Mouse (Mus musculus) CD4-positive helper T cell, adult 2 months (primary cell): ENCODE measurements at regions not wholly inside any gene's neighbourhood (a gene's known extent, or its start where the extent isn't known, plus 50 kb on each side); places are given as distances from the start of the nearest gene placed in this dataset.

Experiments used
- DNase-seq: peaks from one replicate; pipeline ENCODE4 v3.0.0-alpha.2; 2012; ENCODE audit warnings: low read depth, missing footprints, low spot score

GRCm38 (mm10) chr8:26353476-26353875 is 234.1 kb downstream of the Gm45692 start:
- DNase-seq, result no peak

GRCm38 (mm10) chr8:26354516-26354915 is 235.2 kb downstream of the Gm45692 start:
- DNase-seq, result no peak

DNA sequence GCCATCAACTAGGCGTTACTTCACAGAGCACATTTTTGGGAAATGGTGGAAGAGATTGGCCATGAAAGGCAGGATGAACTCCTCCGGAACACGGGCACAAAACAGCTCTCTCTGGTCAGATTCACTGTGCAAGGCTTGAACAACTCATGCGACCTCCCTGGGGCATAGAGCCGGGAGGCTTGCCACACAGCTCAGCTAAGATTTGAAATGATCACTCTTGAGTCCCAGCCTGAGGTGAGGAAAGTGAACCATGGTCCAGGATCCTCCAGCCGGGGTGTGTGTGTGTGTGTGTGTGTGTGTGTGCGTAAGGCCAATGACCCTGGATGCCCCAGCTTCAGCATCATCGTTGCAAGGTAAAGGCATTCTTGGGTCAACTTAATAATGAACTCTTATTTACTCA is 237.5 kb downstream of the Gm45692 start:
- no peak for DNase-seq

DNA sequence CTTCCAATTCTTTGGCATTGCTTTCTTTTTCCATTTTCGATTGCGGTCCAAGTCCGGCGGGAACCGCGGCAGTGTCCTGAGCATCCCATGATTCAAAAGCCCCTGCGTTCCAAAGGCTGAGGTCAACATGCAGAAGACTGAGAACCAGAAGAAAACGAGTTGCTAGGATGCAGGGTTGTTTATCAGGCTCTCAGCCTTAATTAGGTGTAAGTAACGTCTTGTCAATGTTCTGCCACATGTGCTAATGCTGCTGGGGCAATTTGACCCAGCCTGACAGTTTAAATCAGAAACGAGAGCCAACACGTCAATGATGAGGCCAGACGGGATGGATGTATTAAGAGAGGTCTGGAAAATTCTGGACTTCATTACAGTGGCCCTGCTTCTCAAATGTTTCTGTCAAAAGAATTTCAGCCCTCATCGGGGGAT is 239.4 kb downstream of the Gm45692 start:
- DNase-seq, result no peak

- DNase-seq, result no peak
These were observed 243.0 kb downstream of the Gm45692 start for GRCm38 (mm10) chr8:26362366-26362765.

GRCm38 (mm10) chr8:26363616-26364015 is 244.3 kb downstream of the Gm45692 start:
- no peak for DNase-seq

GRCm38 (mm10) chr8:26364637-26365036 is 245.3 kb downstream of the Gm45692 start:
- DNase-seq, result no peak

GRCm38 (mm10) chr8:26380668-26381067 is 261.3 kb downstream of the Gm45692 start:
- DNase-seq, result peak; percentile 51

DNA sequence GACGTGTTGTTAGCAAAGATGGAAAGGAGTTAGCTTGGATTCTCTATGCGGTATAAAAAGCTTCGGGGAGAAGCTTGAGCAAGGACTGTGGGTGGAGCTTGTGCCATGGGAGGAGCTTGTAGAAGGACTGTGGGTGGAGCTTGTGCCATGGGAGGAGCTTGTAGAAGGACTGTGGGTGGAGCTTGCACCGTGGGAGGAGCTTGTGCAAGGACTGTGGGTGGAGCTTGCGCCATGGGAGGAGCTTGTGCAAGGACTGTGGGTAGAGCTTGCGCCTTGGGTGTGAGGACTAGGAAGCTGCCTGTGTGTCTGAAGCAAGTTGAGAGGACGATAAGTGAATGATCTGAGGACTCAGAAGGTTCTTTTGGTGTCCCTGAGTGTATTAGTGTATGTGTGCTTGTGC is 263.1 kb downstream of the Gm45692 start:
- peak; percentile 4 for DNase-seq

- DNase-seq, result no peak
These were observed 264.6 kb downstream of the Gm45692 start for GRCm38 (mm10) chr8:26383886-26384285.

DNA sequence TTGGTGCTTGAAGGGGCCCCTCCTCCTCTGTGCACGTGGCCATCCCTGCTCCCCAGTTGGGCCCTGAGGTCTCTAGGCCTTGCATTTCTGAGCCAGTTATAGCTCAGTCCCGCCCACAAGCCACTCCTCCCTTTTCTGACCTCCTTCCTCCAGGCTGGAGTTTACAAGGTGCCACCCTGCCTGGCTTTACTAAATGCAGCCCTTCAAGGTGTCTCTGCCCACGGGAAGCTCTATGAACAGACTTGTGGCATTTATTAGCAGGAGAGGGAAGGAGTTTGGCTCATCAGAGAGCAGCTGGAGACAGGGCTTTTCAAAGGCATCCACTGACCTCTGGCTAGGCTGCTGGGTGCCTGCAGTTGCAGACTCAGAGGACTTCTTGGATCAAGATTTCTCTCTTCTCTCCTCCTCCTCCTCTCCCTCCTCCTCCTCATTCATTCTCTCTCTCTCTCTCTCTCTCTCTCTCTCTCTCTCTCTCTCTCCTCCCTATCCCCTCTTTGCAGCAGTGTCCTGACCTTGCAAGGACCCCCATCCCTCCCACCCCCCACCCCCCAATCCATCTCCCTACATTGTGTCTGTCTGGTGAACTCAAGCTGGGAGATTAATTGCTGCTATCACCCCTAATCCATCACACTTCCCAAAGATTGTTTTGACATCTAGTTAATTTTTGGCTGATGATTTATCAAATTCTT is 265.1 kb downstream of the Gm45692 start:
- DNase-seq, result no peak

- DNase-seq, result no peak
These were observed 265.6 kb downstream of the Gm45692 start for GRCm38 (mm10) chr8:26384994-26385345.

- no peak for DNase-seq
These were observed 275.7 kb downstream of the Gm45692 start for GRCm38 (mm10) chr8:26395061-26395460.

- no peak for DNase-seq
These were observed 300.7 kb downstream of the Gm45692 start for GRCm38 (mm10) chr8:26420002-26420401.

GRCm38 (mm10) chr8:26420536-26420935 is 301.2 kb downstream of the Gm45692 start:
- DNase-seq, result no peak

DNA sequence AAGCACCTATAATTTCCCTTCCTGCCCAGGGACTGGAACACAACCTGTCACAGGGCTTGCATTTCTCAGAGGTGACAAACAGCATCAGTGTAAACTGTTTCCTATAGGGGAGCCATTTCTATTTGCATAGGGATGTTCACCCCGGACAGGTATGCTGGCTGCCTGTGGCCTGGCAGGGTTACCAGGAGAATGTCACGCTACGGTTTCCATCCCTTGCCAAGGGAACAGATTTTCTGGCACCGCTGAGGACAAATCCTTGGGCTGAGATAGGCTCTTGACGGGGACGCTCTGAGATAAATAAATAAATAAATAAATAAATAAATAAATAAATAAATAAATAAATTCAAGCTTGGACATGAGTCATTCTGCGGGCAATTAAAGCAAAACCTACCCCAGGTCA is 308.0 kb downstream of the Gm45692 start:
- no peak for DNase-seq

DNA sequence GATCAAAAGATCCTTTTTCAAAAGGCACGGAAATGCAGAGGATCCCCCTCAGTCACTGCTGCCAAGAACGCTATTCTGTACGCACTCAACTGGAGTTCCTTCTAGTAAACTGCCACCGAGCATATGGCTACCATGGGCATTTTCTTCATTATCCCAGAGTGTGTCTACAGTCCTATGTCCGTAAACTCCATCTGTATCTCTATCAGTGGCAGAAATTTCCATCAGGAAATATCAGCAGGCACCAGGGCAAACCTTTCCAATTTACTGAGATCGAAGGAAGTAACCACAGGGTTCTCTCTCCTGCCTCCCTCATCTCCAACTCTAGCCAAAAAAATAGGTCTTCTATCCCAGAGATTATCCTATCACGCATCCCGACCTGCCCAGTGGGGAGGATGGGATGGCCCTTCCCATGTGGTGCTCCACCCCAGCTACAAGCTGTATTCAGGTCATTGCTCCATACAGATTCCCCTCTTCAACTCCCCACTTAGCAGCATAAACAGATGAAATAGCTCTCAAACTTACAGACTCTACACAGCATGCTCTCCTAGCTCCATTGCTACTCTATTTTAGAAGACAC is 310.5 kb downstream of the Gm45692 start:
- DNase-seq, result no peak

DNA sequence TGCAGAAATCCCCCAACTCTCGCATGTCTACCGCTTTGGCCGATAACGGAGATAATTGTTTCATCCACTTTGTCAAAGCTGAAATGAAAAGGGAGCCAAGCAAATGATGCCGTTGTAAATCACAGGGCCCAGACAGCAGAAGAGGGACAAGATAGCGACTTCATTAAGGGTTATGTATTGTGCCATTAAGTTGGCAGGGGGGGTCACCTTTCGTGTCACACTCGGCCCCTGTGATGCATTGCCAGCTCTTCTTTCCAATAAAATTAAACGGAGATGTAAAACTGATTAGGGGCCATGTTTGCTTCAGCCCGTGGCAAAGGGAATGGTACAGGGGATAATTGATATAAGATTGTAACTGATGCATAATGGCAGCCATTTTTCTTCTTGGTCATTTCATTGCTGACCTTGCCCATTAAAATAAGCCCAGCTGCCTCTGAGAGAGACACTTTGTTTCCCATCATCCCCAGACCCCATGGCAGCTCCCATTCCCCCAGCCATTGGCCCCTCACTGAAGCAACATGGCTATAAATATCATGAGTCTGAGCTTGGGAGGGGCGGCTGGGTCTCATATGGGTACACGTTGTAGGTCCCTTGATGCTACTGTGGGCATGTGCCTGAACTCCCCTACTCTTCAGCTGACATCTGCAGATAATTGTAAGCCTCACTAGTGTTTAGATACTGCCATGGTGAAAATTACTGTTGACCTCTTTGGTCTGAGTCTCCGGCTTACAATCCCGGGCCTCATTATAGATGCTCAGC is 313.0 kb downstream of the Gm45692 start:
- no peak for DNase-seq

DNA sequence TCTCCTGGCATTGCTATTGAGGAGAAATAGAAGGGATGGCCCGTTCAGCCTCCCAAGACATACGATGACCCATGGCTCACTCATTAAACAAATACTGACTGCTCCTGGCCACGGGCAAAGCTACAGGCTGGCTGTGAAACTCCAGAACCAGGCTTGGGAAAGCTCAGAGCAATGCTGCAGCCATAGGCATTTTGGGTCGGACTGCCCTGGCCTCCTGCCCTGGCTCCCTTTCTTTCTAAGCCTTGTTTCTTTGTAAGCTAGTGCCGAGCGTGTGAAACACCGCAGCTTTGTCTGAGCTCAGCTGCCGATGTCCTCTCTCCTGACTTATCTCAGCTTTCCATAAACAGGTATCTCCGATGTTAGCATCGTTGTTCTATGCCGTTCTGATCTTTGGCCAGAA is 316.9 kb downstream of the Gm45692 start:
- no peak for DNase-seq

DNA sequence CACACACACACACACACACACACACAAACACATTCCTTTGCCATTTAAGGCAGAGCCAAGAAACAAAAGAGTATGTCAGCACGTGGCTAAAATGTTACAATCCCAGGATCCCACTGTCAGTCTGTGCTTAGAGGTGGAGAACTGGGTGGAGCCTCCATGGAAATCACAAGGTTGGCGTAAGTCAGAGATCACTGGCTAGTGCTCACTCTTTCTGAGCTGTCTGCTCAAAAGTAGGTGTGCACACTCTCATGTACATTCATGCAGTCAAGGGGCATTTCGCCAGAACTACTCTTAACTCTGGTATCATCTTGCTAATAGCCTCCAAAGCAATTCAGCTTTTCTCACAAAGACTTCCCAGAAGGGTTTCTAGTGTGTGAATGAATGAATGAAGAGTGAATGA is 318.2 kb downstream of the Gm45692 start:
- DNase-seq, result no peak

DNA sequence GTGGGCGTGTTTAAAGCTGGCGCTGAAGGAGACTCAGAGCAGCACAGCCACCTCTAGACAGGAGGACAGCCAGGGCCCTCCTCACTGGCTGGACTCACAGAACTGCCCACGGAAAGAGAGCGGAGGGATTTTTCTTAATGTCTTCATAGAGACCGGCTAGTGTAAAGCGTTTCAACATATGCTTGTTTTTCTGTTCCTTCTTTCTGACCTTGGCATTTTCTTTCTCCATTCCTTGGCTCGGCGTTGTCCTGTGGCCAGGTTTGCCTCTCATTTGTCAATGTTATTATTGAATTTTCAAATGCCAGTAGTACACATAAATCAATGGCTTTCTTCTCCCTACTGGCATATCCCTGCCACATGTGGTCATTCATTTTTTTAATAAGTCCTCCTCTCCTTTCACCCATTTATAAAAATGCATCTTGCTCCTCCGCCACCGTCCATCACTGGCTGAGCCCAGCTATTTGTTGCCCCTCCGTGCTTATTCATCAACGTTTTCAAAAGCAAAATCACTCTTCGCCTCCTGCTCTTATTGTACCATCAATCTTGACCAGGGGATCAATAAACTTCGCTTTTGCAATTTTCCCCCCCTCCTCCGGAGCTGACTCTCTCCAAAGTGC is 319.0 kb downstream of the Gm45692 start:
- DNase-seq, result no peak

DNA sequence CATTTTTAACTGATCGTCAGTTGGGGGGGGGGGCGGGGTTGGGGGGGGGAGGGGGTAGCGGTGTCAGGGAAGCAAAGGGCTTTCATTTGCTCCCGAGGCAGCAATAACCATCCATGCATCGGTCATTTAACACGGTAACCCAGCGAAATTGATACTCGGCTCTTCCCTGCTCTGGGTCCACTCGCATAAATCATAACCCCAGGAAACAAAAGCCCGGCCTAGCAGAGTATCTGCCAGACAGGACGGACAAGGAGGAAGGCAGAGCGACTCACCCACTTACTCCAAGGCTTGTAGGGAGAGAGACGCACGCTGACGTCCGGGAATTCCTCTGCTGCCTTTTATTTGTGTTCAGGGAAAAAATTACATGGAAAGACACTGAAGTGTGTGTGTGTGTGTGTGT is 319.5 kb downstream of the Gm45692 start:
- DNase-seq, result no peak
